Mouse (Mus musculus): Measurements from ENCODE around the gene Slc26a1.

Slc26a1 gene

DNA sequence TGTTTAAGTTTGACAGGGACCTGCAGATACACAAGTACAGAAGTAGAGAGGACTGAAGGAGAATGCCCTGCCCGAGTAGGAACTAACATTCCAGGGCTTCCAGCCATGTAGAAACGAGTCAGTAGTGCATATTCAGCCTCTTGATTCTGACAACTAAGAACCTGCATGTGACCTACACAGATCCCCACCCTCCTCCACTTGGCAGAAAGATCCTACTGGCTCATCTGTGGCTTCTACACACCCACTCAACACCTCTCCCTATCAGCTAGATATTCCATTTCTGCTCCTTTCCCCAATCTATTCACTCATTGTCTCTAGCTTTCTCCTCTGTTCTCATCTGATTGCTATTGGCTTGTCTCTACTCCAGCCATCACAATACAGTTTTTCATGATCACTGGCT is 53.5 kb downstream of the Slc26a1 start:
- no peak for DNase-seq (ENCODE audit: low read depth, low spot score)
